Mouse (Mus musculus) cerebellum, adult 9-11 months (tissue): ENCODE results near the gene Gm20388.
"Not testable (repeated sequence)": the region's sequence is repeated elsewhere in the genome, so short reads cannot be mapped to it uniquely, and the experiment has no call there.

Source experiments
- DNase-seq: peaks from one replicate; pipeline ENCODE4 v3.0.0; 2022

Gm20388 gene

GRCm38 (mm10) chr8:122593783-122594507, 2683.3 kb downstream of the Gm20388 start:
- peak; percentile 74 for DNase-seq

- no peak for DNase-seq
Measured at GRCm38 (mm10) chr8:122596031-122596430, 2685.4 kb downstream of the Gm20388 start.

DNA sequence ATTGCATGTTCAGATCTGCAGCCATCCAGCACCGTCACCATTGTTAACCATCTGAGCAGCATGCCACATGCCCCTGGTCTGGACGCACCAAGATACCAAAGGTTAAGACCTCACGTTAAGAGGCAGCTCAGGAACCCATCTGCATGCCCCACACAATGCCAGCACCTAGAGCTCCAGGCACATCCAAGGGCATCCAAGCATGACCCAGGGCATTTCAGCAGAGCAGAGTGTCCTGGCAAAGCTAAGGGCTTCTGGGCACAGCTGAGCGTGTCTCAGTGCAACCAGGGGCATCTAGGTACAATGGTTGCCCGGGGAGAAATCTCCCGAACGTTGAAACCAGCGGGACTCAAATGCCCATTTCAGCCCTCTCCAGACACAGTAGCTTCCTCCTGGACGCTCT, 2690.0 kb downstream of the Gm20388 start:
- no peak for DNase-seq

- no peak for DNase-seq
Measured at GRCm38 (mm10) chr8:122604640-122605039, 2694.0 kb downstream of the Gm20388 start.

DNA sequence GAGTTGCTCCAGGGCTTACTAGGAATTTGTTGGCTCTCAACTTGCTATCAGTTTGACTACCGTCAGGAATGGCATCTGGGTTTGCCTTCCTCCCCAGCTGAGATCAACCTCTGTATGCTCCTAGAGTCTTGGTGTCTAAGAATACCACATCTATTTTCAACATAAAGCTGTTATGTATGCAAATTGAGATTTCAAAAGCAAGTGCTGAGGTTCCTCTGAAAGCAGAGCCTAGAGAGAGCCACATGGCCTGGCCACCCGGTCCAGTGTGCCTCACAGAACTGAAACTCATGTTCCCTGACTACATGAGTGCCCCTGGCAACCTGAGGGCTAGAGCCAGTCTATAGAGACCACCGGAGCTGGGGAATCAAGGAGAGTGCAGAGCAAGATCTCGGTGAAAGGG, 2694.7 kb downstream of the Gm20388 start:
- DNase-seq: no peak

DNA sequence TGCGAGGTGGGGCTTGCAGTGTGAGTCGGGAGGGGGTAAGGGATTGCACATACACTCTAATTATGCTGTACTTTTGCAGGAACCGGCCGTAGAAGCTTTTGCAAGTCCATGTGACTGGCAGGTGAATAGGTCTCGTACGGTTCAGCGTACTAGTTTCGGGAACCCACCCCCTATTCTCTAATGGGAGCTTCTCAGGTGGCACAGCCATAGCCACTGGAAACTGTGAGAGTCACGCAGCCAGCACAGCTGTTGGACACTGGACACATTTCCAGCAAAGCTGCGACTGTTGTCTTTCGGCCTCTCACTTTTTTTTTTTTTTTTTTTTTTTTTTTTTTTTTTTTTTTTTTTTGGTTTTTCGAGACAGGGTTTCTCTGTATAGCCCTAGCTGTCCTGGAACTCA, 2696.2 kb downstream of the Gm20388 start:
- DNase-seq: no peak

DNA sequence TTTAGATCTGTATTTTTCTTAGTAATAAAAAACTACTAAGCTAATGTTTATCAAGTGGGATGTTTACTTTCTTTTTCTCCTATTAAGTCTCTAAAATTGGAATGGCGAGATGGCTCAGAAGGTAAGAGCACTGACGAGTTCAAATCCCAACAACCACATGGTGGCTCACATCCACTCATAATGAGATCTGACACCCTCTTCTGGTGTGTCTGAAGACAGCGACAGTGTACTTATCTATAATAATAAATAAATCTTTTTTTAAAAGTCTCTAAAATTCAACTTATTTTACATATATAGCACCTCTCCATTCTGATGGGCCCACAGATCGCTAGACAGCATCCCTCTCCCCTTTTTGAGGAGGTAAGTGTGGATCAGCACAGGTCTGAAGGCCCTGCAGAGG, 2699.6 kb downstream of the Gm20388 start:
- no peak for DNase-seq

- no peak for DNase-seq
Measured at GRCm38 (mm10) chr8:122610612-122611277, 2700.1 kb downstream of the Gm20388 start.

GRCm38 (mm10) chr8:122611295-122612133, 2700.9 kb downstream of the Gm20388 start, which contains the start of the genes Galns and Trappc2l:
Galns (minus strand) TSS chr8:122611463.
Trappc2l (plus strand) TSS chr8:122611640.
- DNase-seq: peak; percentile 96

- no peak for DNase-seq
Measured at GRCm38 (mm10) chr8:122616181-122616905, 2705.7 kb downstream of the Gm20388 start.

- peak; percentile 80 for DNase-seq
Measured at GRCm38 (mm10) chr8:122617947-122618546, 2707.4 kb downstream of the Gm20388 start.

- DNase-seq: peak; percentile 18
Measured at GRCm38 (mm10) chr8:122618660-122619378, 2708.2 kb downstream of the Gm20388 start.

DNA sequence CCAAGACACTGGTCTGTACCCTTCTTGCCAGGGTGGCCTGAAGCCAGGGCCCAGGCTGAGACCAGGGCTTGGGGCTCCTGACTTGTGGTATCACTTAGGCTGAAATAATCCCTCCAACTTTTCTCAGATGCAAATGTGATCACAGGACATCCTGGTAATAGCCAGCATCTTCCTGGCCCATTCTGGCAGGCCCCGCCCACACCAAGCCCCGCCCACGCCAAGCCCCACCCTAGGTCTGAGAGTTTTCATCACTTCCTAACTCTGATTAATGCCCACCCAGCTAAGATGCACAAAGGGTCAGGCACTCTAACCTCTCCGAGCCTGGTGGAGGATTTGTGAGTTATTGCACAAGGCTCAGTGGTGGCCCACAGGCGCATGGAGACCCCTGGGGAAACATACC, 2709.8 kb downstream of the Gm20388 start:
- no peak for DNase-seq

DNA sequence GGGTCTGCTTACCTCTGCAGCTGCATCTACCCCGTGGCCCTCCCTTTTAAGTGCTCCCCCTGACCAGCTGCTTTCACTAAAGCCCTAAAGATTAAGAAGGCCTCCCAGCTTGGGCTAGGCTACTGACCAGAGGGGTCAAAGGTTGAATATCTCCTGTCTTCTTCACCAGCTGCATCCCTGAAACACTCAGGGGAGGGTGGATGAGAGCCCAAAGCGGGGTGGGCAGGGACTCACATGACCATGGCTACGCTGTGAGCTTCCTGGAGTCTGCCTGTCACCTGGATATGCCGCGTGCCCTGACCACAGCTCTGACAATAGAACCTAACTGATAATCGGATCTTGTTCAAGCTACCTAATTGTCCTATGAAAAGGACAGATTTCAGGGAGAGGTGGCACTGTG, 2712.1 kb downstream of the Gm20388 start, which contains the start of gene Pabpn1l:
TSS of gene Pabpn1l (minus strand) at position 13 of the 400 bp plus-strand sequence.
- DNase-seq: no peak

GRCm38 (mm10) chr8:122623844-122624642, 2713.4 kb downstream of the Gm20388 start:
- DNase-seq: no peak

- no peak for DNase-seq
Measured at GRCm38 (mm10) chr8:122624653-122625052, 2714.0 kb downstream of the Gm20388 start.

DNA sequence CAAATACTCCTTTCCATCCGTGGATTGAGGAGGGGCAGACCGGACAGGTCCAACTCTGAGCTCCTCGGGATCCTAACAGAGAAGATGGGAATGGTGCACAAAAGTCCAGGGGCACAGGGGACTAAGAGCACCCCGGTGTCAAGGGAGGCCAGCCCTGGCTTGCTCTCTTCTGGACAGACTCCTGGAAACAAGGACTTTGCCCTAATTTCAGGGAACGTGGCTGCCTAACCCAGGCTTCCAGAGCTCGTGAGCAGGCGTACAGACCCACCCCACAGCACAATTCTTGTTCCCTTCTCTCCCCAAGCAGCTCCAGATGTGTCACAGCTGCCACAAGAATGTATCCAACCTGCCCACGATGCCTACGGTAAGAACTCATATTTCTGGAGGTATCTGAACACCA, 2715.2 kb downstream of the Gm20388 start:
- DNase-seq: no peak

DNA sequence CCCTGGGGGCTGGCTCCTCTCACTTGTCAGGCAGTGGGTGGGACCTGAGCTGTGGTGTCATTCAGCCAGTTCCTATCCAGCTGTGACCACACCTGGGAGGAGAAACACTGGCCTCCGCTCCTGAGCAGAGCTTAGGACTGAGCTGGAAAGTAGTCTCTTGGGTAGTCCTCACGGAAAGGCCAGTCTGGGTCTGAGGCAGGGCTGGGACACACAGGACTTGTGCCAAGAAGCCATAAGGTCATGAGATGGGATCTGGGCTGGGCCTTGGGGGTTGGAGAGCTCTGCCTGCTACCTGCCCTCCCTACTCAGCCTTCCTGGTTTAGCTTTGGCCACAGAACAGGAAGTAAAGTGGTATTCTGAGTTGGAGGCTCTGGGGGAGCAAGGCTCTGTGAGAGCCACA, 2716.3 kb downstream of the Gm20388 start:
- DNase-seq: no peak

- DNase-seq: no peak
Measured at GRCm38 (mm10) chr8:122629388-122629787, 2718.7 kb downstream of the Gm20388 start.

- no peak for DNase-seq
Measured at GRCm38 (mm10) chr8:122630696-122631095, 2720.1 kb downstream of the Gm20388 start.

- not testable (repeated sequence) for DNase-seq
Measured at GRCm38 (mm10) chr8:122632134-122632533, 2721.5 kb downstream of the Gm20388 start.
